Mouse (Mus musculus) C2C12 (cell line): ENCODE results near the gene Syne2. TPM values are rescaled to one million over a fixed set of nuclear protein-coding genes. Genes with fewer than 3 reads are reported as not detected.
A peak's percentile ranks its signal among the peaks of the same experiment; 100 is the strongest.

Source experiments
- H3K27me3 ChIP-seq: one replicate; pipeline ENCODE4 v1.6.1; 2011; ENCODE audit not compliant: control insufficient read depth, insufficient read depth, insufficient read length
- H3K36me3 ChIP-seq: one replicate; pipeline ENCODE4 v1.6.1; 2011; ENCODE audit not compliant: control insufficient read depth, insufficient read depth
- H3K4me3 ChIP-seq: one replicate; pipeline ENCODE4 v1.5.1; 2011; ENCODE audit warnings: mild to moderate bottlenecking, control low read depth; ENCODE audit not compliant: poor library complexity, insufficient read depth, severe bottlenecking
- H3K79me2 ChIP-seq: one replicate; pipeline ENCODE4 v1.6.1; 2011; ENCODE audit not compliant: control insufficient read depth, insufficient read depth
- H3K79me3 ChIP-seq: one replicate; pipeline ENCODE4 v1.6.1; 2011; ENCODE audit warnings: low read depth, control low read depth
- H3ac ChIP-seq: one replicate; pipeline ENCODE3; 2011; ENCODE audit warnings: low read depth; ENCODE audit not compliant: control insufficient read depth, insufficient read length
- CEBPB ChIP-seq: IDR thresholded peaks from one replicate; pipeline ENCODE4 v1.6.1; 2011; ENCODE audit warnings: low read depth, mild to moderate bottlenecking, control low read depth, moderate library complexity
- CTCF ChIP-seq: IDR thresholded peaks from one replicate; pipeline ENCODE4 v1.5.1; 2011; ENCODE audit not compliant: control insufficient read depth, insufficient read depth, insufficient read length
- FOSL1 ChIP-seq: IDR thresholded peaks from one replicate; pipeline ENCODE4 v1.8.0; 2011; ENCODE audit warnings: mild to moderate bottlenecking, low read length; ENCODE audit not compliant: poor library complexity, insufficient read depth, severe bottlenecking
- MAX ChIP-seq: IDR thresholded peaks from one replicate; pipeline ENCODE4 v1.6.1; 2011; ENCODE audit warnings: mild to moderate bottlenecking, control low read depth
- MYOD1 ChIP-seq: IDR thresholded peaks from one replicate; pipeline ENCODE4 v1.6.1; 2011; ENCODE audit warnings: low read depth; ENCODE audit not compliant: control insufficient read depth, insufficient read length
- MYOG ChIP-seq: IDR thresholded peaks from one replicate; pipeline ENCODE4 v1.6.1; 2011; ENCODE audit not compliant: control insufficient read depth, insufficient read length; ENCODE audit errors: extremely low read depth
- USF1 ChIP-seq: IDR thresholded peaks from one replicate; pipeline ENCODE4 v1.6.1; 2011; ENCODE audit warnings: low read depth, mild to moderate bottlenecking, control low read depth, moderate library complexity
- polyA plus RNA-seq: library from polyadenylated mRNA; unstranded; fragments of >200 nt; fragmentation: generic; extraction: Trizol; gene quantifications from one replicate; pipeline ENCODE4 v1.2.1, GENCODE M21; 2012; ENCODE audit warnings: missing spikeins

The Syne2 gene
- polyA plus RNA-seq, 1 experiment, result 5.3 TPM

GRCm38 (mm10) chr12:75886161-75886560 is 68.2 kb downstream of the Syne2 start:
- no peaks in the 10 kb centered on the region for H3K79me2 ChIP-seq
- peaks cover 15% of the 10 kb centered on the region for H3K36me3 ChIP-seq
- no peak overlapping the region for H3ac ChIP-seq

GRCm38 (mm10) chr12:75886946-75887345 is 69.0 kb downstream of the Syne2 start:
- Histone ChIP-seq H3K36me3 (peaks cover 13% of the 10 kb centered on the region), H3K79me2 (no peaks in the 10 kb centered on the region)
- no peak for TF ChIP-seq MYOG
- no peak for TF ChIP-seq CEBPB
- TF ChIP-seq CTCF, result no peak
- TF ChIP-seq USF1, result no peak

More at GRCm38 (mm10) chr12:75886161-75886560, 68.2 kb downstream of the Syne2 start:
- Histone ChIP-seq H3K27me3 (no peaks in the 10 kb centered on the region), H3K79me3 (no peaks in the 10 kb centered on the region), H3K4me3 (no peak overlapping the region)
- TF ChIP-seq CEBPB (no peak), USF1 (no peak), MYOG (no peak), FOSL1 (no peak), CTCF (no peak), MAX (no peak), MYOD1 (no peak)

GRCm38 (mm10) chr12:75888721-75889120 is 70.8 kb downstream of the Syne2 start:
- Histone ChIP-seq H3ac (no peak overlapping the region), H3K27me3 (no peaks in the 10 kb centered on the region), H3K79me3 (no peaks in the 10 kb centered on the region), H3K36me3 (peaks cover 19% of the 10 kb centered on the region), H3K79me2 (no peaks in the 10 kb centered on the region), H3K4me3 (no peak overlapping the region)
- no peak for TF ChIP-seq MYOG

More at GRCm38 (mm10) chr12:75886946-75887345, 69.0 kb downstream of the Syne2 start:
- H3K79me3 ChIP-seq, result no peaks in the 10 kb centered on the region
- H3K4me3 ChIP-seq, result no peak overlapping the region
- no peaks in the 10 kb centered on the region for H3K27me3 ChIP-seq
- no peak overlapping the region for H3ac ChIP-seq

- Histone ChIP-seq H3K27me3 (no peaks in the 10 kb centered on the region), H3K79me2 (no peaks in the 10 kb centered on the region), H3K4me3 (no peak overlapping the region), H3K79me3 (no peaks in the 10 kb centered on the region), H3K36me3 (peaks cover 22% of the 10 kb centered on the region), H3ac (no peak overlapping the region)
- TF ChIP-seq MYOD1 (no peak), FOSL1 (no peak), USF1 (no peak), MAX (no peak), MYOG (no peak), CTCF (no peak)
These were observed 73.3 kb downstream of the Syne2 start for GRCm38 (mm10) chr12:75891206-75891605.

- Histone ChIP-seq H3K27me3 (no peaks in the 10 kb centered on the region), H3K36me3 (peaks cover 22% of the 10 kb centered on the region), H3ac (no peak overlapping the region)
These were observed 75.5 kb downstream of the Syne2 start for GRCm38 (mm10) chr12:75893392-75893791.

GRCm38 (mm10) chr12:75894316-75894997 is 76.5 kb downstream of the Syne2 start:
- no peaks in the 10 kb centered on the region for H3K27me3 ChIP-seq
- H3ac ChIP-seq, result no peak overlapping the region
- peaks cover 15% of the 10 kb centered on the region for H3K36me3 ChIP-seq
- no peak overlapping the region for H3K4me3 ChIP-seq
- no peak for TF ChIP-seq MAX
- no peak for TF ChIP-seq MYOD1
- TF ChIP-seq CTCF, result no peak
- no peak for TF ChIP-seq CEBPB
- TF ChIP-seq FOSL1, result no peak
- TF ChIP-seq MYOG, result no peak
- TF ChIP-seq USF1, result no peak
- H3K79me2 ChIP-seq, result no peaks in the 10 kb centered on the region
- no peaks in the 10 kb centered on the region for H3K79me3 ChIP-seq

More at GRCm38 (mm10) chr12:75893392-75893791, 75.5 kb downstream of the Syne2 start:
- H3K79me3 ChIP-seq, result no peaks in the 10 kb centered on the region
- no peaks in the 10 kb centered on the region for H3K79me2 ChIP-seq
- no peak overlapping the region for H3K4me3 ChIP-seq
- TF ChIP-seq MYOG (no peak), MAX (peak; percentile 19)
